ENCODE assay signal across 20 mouse cellular contexts in the genomic region with DNA sequence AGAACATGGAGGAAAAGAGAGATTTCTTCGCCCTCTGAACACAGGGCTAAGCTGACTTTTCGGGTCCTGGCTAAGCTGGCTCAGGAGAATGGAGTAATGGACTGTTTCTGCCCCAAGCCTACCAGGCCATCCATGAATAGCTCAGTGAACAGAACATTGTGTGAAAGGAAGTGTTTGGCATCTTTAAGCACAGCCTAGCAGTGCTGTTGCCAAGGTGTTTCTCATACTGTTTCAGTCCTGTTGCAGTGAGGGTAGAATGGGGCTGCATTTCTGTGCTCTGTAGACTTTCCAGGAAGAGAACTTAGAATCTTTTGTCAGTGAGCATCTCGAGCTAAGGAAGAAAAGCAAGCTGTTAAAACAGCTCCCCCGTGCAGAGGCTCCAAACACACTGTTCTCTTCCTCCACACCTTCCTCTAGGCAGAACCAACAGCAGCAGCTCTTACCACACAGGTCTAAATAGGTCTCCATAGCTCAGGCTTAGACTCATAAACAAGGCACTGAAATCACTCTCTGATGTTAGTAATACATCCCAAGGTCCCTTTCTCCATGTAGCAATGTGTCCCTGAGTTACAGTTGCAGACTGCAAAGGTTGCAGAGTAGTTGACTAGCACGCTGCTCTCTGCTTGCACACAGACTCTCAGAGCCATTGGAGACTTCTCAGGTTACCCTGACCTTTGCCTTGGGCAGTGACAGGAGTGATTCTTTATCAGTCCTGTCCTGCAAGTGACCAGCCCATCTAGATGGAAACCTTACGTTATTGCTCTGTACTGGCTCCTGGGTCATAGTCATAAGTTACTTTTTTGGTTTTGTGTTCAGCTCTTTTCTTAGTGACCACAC. TPM values are rescaled to one million over a fixed set of nuclear protein-coding genes. Genes with fewer than 3 reads are reported as not detected.
DNase-seq lines count a peak whose midpoint lies in the region; ATAC-seq and TF ChIP-seq lines count a peak whose summit lies in the region.
"Had no signal": no experiment of that assay in that cellular context is flagged by ENCODE, and none has a peak within 500 bp of the region (broad histone marks: within the 10 kb centered on the region; RNA-seq: fewer than 3 reads in every experiment).

No protein-coding gene starts in this region.

- no peak for DNase-seq in forebrain, postnatal 0 days
- peak; percentile 25 for DNase-seq in hindbrain, postnatal 0 days (ENCODE audit: low spot score)
- DNase-seq in hindbrain, embryonic 11.5 days (ENCODE audit: low spot score), result no peak
- no peak for DNase-seq in liver, postnatal 0 days
- DNase-seq in liver, result no peak
- no peak for DNase-seq in urinary bladder, postnatal 36 days (ENCODE audit: low spot score in 2 of 2)
- no peak for DNase-seq in right cerebral cortex, adult 2 months (ENCODE audit: low spot score in 2 of 2)
- DNase-seq: cerebellum, adult 11-12 months; heart, postnatal 14 days; kidney, adult 18-20 months; lung, embryonic 14.5 days; retina, postnatal 1 day; spleen, adult 18-20 months; thymus, postnatal 25 days had no signal

- no peak overlapping the region for H3K4me3 ChIP-seq in forebrain, postnatal 0 days (ENCODE audit: low read depth, low read length)
- H3K4me3 ChIP-seq in forebrain, embryonic 15.5 days, result no peak overlapping the region
- no peak overlapping the region for H3K4me3 ChIP-seq in hindbrain, postnatal 0 days (ENCODE audit: low read length)
- no peak overlapping the region for H3K4me3 ChIP-seq in hindbrain, embryonic 11.5 days (ENCODE audit: low read depth, low read length)
- H3K4me3 ChIP-seq in liver, postnatal 0 days (ENCODE audit: low read depth, low read length), result no peak overlapping the region
- H3K4me3 ChIP-seq: midbrain, embryonic 15.5 days; neural tube, embryonic 13.5 days had no signal

- WGBS in forebrain, postnatal 0 days, result 70% methylated on average over 6 of the region's 6 CpGs
- 78% methylated on average over 6 of the region's 6 CpGs for WGBS in forebrain, embryonic 15.5 days
- 63% methylated on average over 6 of the region's 6 CpGs for WGBS in hindbrain, postnatal 0 days
- WGBS in hindbrain, embryonic 11.5 days, result 69% methylated on average over 6 of the region's 6 CpGs
- WGBS in liver, postnatal 0 days (ENCODE audit: insufficient replicate concordance), result 66% methylated on average over 6 of the region's 6 CpGs

- H3K27me3 ChIP-seq in forebrain, postnatal 0 days (ENCODE audit: insufficient read depth, low read length), result no peaks in the 10 kb centered on the region
- H3K27me3 ChIP-seq in forebrain, embryonic 15.5 days, result no peaks in the 10 kb centered on the region
- H3K27me3 ChIP-seq in hindbrain, postnatal 0 days (ENCODE audit: insufficient read depth, low read length), result no peaks in the 10 kb centered on the region
- H3K27me3 ChIP-seq in hindbrain, embryonic 11.5 days (ENCODE audit: control insufficient read depth, insufficient read depth, low read length), result no peaks in the 10 kb centered on the region
- H3K27me3 ChIP-seq in liver, postnatal 0 days (ENCODE audit: insufficient read depth, low read length), result no peaks in the 10 kb centered on the region
- H3K27me3 ChIP-seq: midbrain, embryonic 15.5 days; neural tube, embryonic 13.5 days had no signal

- H3K4me2 ChIP-seq in forebrain, postnatal 0 days (ENCODE audit: low read depth), result no peak overlapping the region
- H3K4me2 ChIP-seq in forebrain, embryonic 15.5 days (replicated peaks), result no peak overlapping the region
- no peak overlapping the region for H3K4me2 ChIP-seq in hindbrain, postnatal 0 days (ENCODE audit: low read depth, low read length)
- no peak overlapping the region for H3K4me2 ChIP-seq in hindbrain, embryonic 11.5 days (replicated peaks; ENCODE audit: low read depth, low read length)
- no peak overlapping the region for H3K4me2 ChIP-seq in liver, postnatal 0 days (ENCODE audit: low read depth, low read length)
- H3K4me2 ChIP-seq: lung, embryonic 14.5 days; midbrain, embryonic 15.5 days; neural tube, embryonic 13.5 days had no signal

- H3K9me3 ChIP-seq in forebrain, postnatal 0 days (ENCODE audit: low read length), result no peaks in the 10 kb centered on the region
- H3K9me3 ChIP-seq in forebrain, embryonic 15.5 days, result no peaks in the 10 kb centered on the region
- H3K9me3 ChIP-seq in hindbrain, postnatal 0 days (ENCODE audit: low read length), result no peaks in the 10 kb centered on the region
- no peaks in the 10 kb centered on the region for H3K9me3 ChIP-seq in hindbrain, embryonic 11.5 days (ENCODE audit: control insufficient read depth, low read length)
- H3K9me3 ChIP-seq in liver, postnatal 0 days (ENCODE audit: low read length), result no peaks in the 10 kb centered on the region
- H3K9me3 ChIP-seq: midbrain, embryonic 15.5 days; neural tube, embryonic 13.5 days had no signal

- peak; percentile 66 for ATAC-seq in forebrain, postnatal 0 days
- ATAC-seq in forebrain, embryonic 15.5 days (replicated peaks), result no peak
- peak; percentile 75; the same call in 1 of the 2 replicates for ATAC-seq in hindbrain, postnatal 0 days
- no peak for ATAC-seq in hindbrain, embryonic 11.5 days (ENCODE audit: low FRiP score)
- ATAC-seq in liver, postnatal 0 days, result peak; percentile 58
- ATAC-seq: forebrain, embryonic 14.5 days; midbrain, embryonic 15.5 days had no signal

- no peaks in the 10 kb centered on the region for H3K4me1 ChIP-seq in forebrain, postnatal 0 days (ENCODE audit: insufficient read depth)
- H3K4me1 ChIP-seq in forebrain, embryonic 15.5 days, result no peaks in the 10 kb centered on the region
- 0 out of 2 replicates have a peak, but pooled peaks cover 3% of the 10 kb centered on the region for H3K4me1 ChIP-seq in hindbrain, postnatal 0 days (ENCODE audit: insufficient read depth, low read length)
- no peaks in the 10 kb centered on the region for H3K4me1 ChIP-seq in hindbrain, embryonic 11.5 days (replicated peaks; ENCODE audit: control insufficient read depth, insufficient read depth, low read length)
- peaks cover 8% of the 10 kb centered on the region; the same call in 1 of the 2 replicates for H3K4me1 ChIP-seq in liver, postnatal 0 days (ENCODE audit: insufficient read depth)
- H3K4me1 ChIP-seq: midbrain, embryonic 15.5 days had no signal

- H3K9ac ChIP-seq in forebrain, postnatal 0 days, result no peak overlapping the region
- no peak overlapping the region for H3K9ac ChIP-seq in forebrain, embryonic 15.5 days (replicated peaks)
- no peak overlapping the region for H3K9ac ChIP-seq in hindbrain, postnatal 0 days (replicated peaks; ENCODE audit: low read length)
- no peak overlapping the region for H3K9ac ChIP-seq in hindbrain, embryonic 11.5 days (ENCODE audit: low read depth, low read length)
- no peak overlapping the region for H3K9ac ChIP-seq in liver, postnatal 0 days (replicated peaks)
- H3K9ac ChIP-seq: lung, embryonic 14.5 days; midbrain, embryonic 15.5 days; neural tube, embryonic 13.5 days had no signal

- TF ChIP-seq EP300 in liver, postnatal 0 days (IDR thresholded peaks at IDR 0.05; ENCODE audit: low read depth), result no peak

- no peak overlapping the region; the same call in 1 of the 2 replicates for H3K27ac ChIP-seq in forebrain, postnatal 0 days (ENCODE audit: low read depth, low read length)
- no peak overlapping the region for H3K27ac ChIP-seq in forebrain, embryonic 15.5 days (replicated peaks)
- peak overlapping the region; percentile 56; the same call in 1 of the 2 replicates for H3K27ac ChIP-seq in hindbrain, postnatal 0 days
- no peak overlapping the region for H3K27ac ChIP-seq in hindbrain, embryonic 11.5 days (ENCODE audit: low read depth, low read length)
- peak overlapping the region; percentile 22; the same call in 1 of the 2 replicates for H3K27ac ChIP-seq in liver, postnatal 0 days (ENCODE audit: low read depth)
- H3K27ac ChIP-seq: midbrain, embryonic 15.5 days; neural tube, embryonic 13.5 days had no signal

- TF ChIP-seq CTCF in forebrain, postnatal 0 days (IDR thresholded peaks at IDR 0.05; ENCODE audit: low read depth), result no peak
- no peak for TF ChIP-seq CTCF in hindbrain, postnatal 0 days (IDR thresholded peaks at IDR 0.05; ENCODE audit: low read depth)
- TF ChIP-seq CTCF in liver, postnatal 0 days (IDR thresholded peaks at IDR 0.05; ENCODE audit: low read depth), result no peak

- peaks cover 44% of the 10 kb centered on the region for H3K36me3 ChIP-seq in forebrain, postnatal 0 days (ENCODE audit: insufficient read depth)
- peaks cover 50% of the 10 kb centered on the region for H3K36me3 ChIP-seq in forebrain, embryonic 15.5 days
- H3K36me3 ChIP-seq in hindbrain, postnatal 0 days (ENCODE audit: insufficient read depth, low read length), result peaks cover 27% of the 10 kb centered on the region; the same call in 1 of the 2 replicates
- H3K36me3 ChIP-seq in hindbrain, embryonic 11.5 days (ENCODE audit: control insufficient read depth, insufficient read depth, low read length), result peaks cover 3% of the 10 kb centered on the region
- H3K36me3 ChIP-seq in liver, postnatal 0 days (replicated peaks; ENCODE audit: insufficient read depth, low read length), result peaks cover 21% of the 10 kb centered on the region

RNA-seq across cellular contexts. Expression of a gene that starts 24.7 kb away (rescaled TPM):
- total RNA-seq in forebrain, postnatal 0 days (2014; rRNA removed), result 33.5 and 41.1 TPM in 2 replicates
- 53.2 and 53.7 TPM in 2 replicates for polyA plus RNA-seq in forebrain, postnatal 0 days (2015; fragmentation: Nextera tagmentation; extraction: Ambion mirVana)
- polyA plus RNA-seq in forebrain, embryonic 15.5 days (2015; fragmentation: Nextera tagmentation; extraction: Ambion mirVana), result 36.8 and 41.2 TPM in 2 replicates
- 27.8 and 35.2 TPM in 2 replicates for total RNA-seq in hindbrain, postnatal 0 days (2014; rRNA removed)
- 44.3 and 48.6 TPM in 2 replicates for polyA plus RNA-seq in hindbrain, postnatal 0 days (2015; fragmentation: Nextera tagmentation; extraction: Ambion mirVana)
- 18.4 and 20.8 TPM in 2 replicates for polyA plus RNA-seq in hindbrain, embryonic 11.5 days (2014; fragmentation: Nextera tagmentation; extraction: Ambion mirVana)
- polyA plus RNA-seq in liver, postnatal 0 days (2015; fragmentation: Nextera tagmentation; extraction: Ambion mirVana), result 90.6 and 95.6 TPM in 2 replicates

RNA-seq across cellular contexts. Expression of a gene that starts 24.9 kb away (rescaled TPM):
- total RNA-seq in forebrain, postnatal 0 days (2014; rRNA removed), result 0.10 and 1.8 TPM in 2 replicates
- polyA plus RNA-seq in forebrain, postnatal 0 days (2015; fragmentation: Nextera tagmentation; extraction: Ambion mirVana), result 1.1 and 1.5 TPM in 2 replicates
- polyA plus RNA-seq in forebrain, embryonic 15.5 days (2015; fragmentation: Nextera tagmentation; extraction: Ambion mirVana), result 1.5 and 2.6 TPM in 2 replicates
- 0.11 and 0.16 TPM in 2 replicates for total RNA-seq in hindbrain, postnatal 0 days (2014; rRNA removed)
- 1.8 and 2.1 TPM in 2 replicates for polyA plus RNA-seq in hindbrain, postnatal 0 days (2015; fragmentation: Nextera tagmentation; extraction: Ambion mirVana)
- polyA plus RNA-seq in hindbrain, embryonic 11.5 days (2014; fragmentation: Nextera tagmentation; extraction: Ambion mirVana), result 4.0 and 4.7 TPM in 2 replicates
- 2.7 and 3.5 TPM in 2 replicates for polyA plus RNA-seq in liver, postnatal 0 days (2015; fragmentation: Nextera tagmentation; extraction: Ambion mirVana)

RNA-seq across cellular contexts. Expression of a gene that starts 32.5 kb away (rescaled TPM):
- total RNA-seq in forebrain, postnatal 0 days (2014; rRNA removed), result 2.3 and 2.6 TPM in 2 replicates
- polyA plus RNA-seq in forebrain, postnatal 0 days (2015; fragmentation: Nextera tagmentation; extraction: Ambion mirVana), result 2.4 and 3.1 TPM in 2 replicates
- 6.8 and 10.6 TPM in 2 replicates for polyA plus RNA-seq in forebrain, embryonic 15.5 days (2015; fragmentation: Nextera tagmentation; extraction: Ambion mirVana)
- total RNA-seq in hindbrain, postnatal 0 days (2014; rRNA removed), result 1.6 and 1.8 TPM in 2 replicates
- polyA plus RNA-seq in hindbrain, postnatal 0 days (2015; fragmentation: Nextera tagmentation; extraction: Ambion mirVana), result 4.0 and 4.9 TPM in 2 replicates
- 2.4 and 3.3 TPM in 2 replicates for polyA plus RNA-seq in hindbrain, embryonic 11.5 days (2014; fragmentation: Nextera tagmentation; extraction: Ambion mirVana)
- polyA plus RNA-seq in liver, postnatal 0 days (2015; fragmentation: Nextera tagmentation; extraction: Ambion mirVana), result 1.9 and 2.1 TPM in 2 replicates

RNA-seq across cellular contexts. Expression of a gene that starts 51.3 kb away (rescaled TPM):
- 223 and 225 TPM in 2 replicates for total RNA-seq in forebrain, postnatal 0 days (2014; rRNA removed)
- polyA plus RNA-seq in forebrain, postnatal 0 days (2015; fragmentation: Nextera tagmentation; extraction: Ambion mirVana), result 129 and 150 TPM in 2 replicates
- 119 and 120 TPM in 2 replicates for polyA plus RNA-seq in forebrain, embryonic 15.5 days (2015; fragmentation: Nextera tagmentation; extraction: Ambion mirVana)
- 361 and 373 TPM in 2 replicates for total RNA-seq in hindbrain, postnatal 0 days (2014; rRNA removed)
- 177 and 182 TPM in 2 replicates for polyA plus RNA-seq in hindbrain, postnatal 0 days (2015; fragmentation: Nextera tagmentation; extraction: Ambion mirVana)
- polyA plus RNA-seq in hindbrain, embryonic 11.5 days (2014; fragmentation: Nextera tagmentation; extraction: Ambion mirVana), result 33.3 and 39.0 TPM in 2 replicates
- polyA plus RNA-seq in liver, postnatal 0 days (2015; fragmentation: Nextera tagmentation; extraction: Ambion mirVana), result 2.6 and 2.8 TPM in 2 replicates
- total RNA-seq: common myeloid progenitor, adult 5-6 weeks; megakaryocyte progenitor cell, adult 5-6 weeks had no signal

Comparison
In these comparisons a context has a peak if more than half of its experiments do, and no peak if none do; other contexts are left out.
1. ATAC-seq: peak in forebrain, postnatal 0 days (single experiment), hindbrain, postnatal 0 days (single experiment) and liver, postnatal 0 days (single experiment); none in forebrain, embryonic 15.5 days (single experiment) and hindbrain, embryonic 11.5 days (single experiment).
2. H3K27ac ChIP-seq: peak in hindbrain, postnatal 0 days (single experiment) and liver, postnatal 0 days (single experiment); none in forebrain, postnatal 0 days (single experiment), forebrain, embryonic 15.5 days (single experiment) and hindbrain, embryonic 11.5 days (single experiment).